ENCODE assay signal across 9 mouse cellular contexts in genomic region chr9:27739287-27739686, GRCm38 (mm10). TPM values are rescaled to one million over a fixed set of nuclear protein-coding genes. Genes with fewer than 3 reads are reported as not detected.
A peak's percentile ranks its signal among the peaks of the same experiment; 100 is the strongest.
DNase-seq lines count a peak whose midpoint lies in the region; ATAC-seq and TF ChIP-seq lines count a peak whose summit lies in the region.
"Had no signal": no experiment of that assay in that cellular context is flagged by ENCODE, and none has a peak within 500 bp of the region (broad histone marks: within the 10 kb centered on the region; RNA-seq: fewer than 3 reads in every experiment).

No protein-coding gene starts in this region.

- H3K9me3 ChIP-seq in forebrain, embryonic 14.5 days (replicated peaks; ENCODE audit: control insufficient read depth, low read length) = no peaks in the 10 kb centered on the region
- no peaks in the 10 kb centered on the region for H3K9me3 ChIP-seq in forebrain, embryonic 13.5 days (replicated peaks)
- H3K9me3 ChIP-seq in liver, embryonic 12.5 days (replicated peaks) = no peaks in the 10 kb centered on the region
- H3K9me3 ChIP-seq: heart, embryonic 15.5 days had no signal

- DNase-seq in forebrain, embryonic 14.5 days (ENCODE audit: low spot score) = peak; percentile 15
- peak; percentile 21 for DNase-seq in liver, adult 2 months (ENCODE audit: extremely low read depth, low read depth, low spot score)
- DNase-seq in brain, embryonic 14.5 days (ENCODE audit: low read depth) = peak; percentile 29
- peak; percentile 65 for DNase-seq in kidney, postnatal 10 days
- peak; percentile 28 for DNase-seq in testis, postnatal 14 days (ENCODE audit: low spot score)
- DNase-seq in urinary bladder, adult 18-20 months (ENCODE audit: low spot score in 2 of 2) = no peak

- H3K4me2 ChIP-seq in forebrain, embryonic 14.5 days (ENCODE audit: low read length) = no peak overlapping the region
- H3K4me2 ChIP-seq in forebrain, embryonic 13.5 days = no peak overlapping the region
- H3K4me2 ChIP-seq in liver, embryonic 12.5 days = no peak overlapping the region
- H3K4me2 ChIP-seq: heart, embryonic 15.5 days had no signal

- no peak overlapping the region for H3K9ac ChIP-seq in forebrain, embryonic 14.5 days (ENCODE audit: low read length)
- no peak overlapping the region for H3K9ac ChIP-seq in forebrain, embryonic 13.5 days
- no peak overlapping the region for H3K9ac ChIP-seq in liver, adult 2 months (ENCODE audit: low read depth, low read length)
- no peak overlapping the region for H3K9ac ChIP-seq in liver, embryonic 12.5 days
- H3K9ac ChIP-seq: heart, embryonic 15.5 days had no signal

- no peaks in the 10 kb centered on the region for H3K36me3 ChIP-seq in forebrain, embryonic 14.5 days (ENCODE audit: control insufficient read depth, insufficient read depth, low read length)
- no peaks in the 10 kb centered on the region for H3K36me3 ChIP-seq in forebrain, embryonic 13.5 days (ENCODE audit: poor library complexity, severe bottlenecking)
- no peaks in the 10 kb centered on the region for H3K36me3 ChIP-seq in liver, adult 2 months (ENCODE audit: control insufficient read depth, insufficient read depth, low read length)
- H3K36me3 ChIP-seq in liver, embryonic 12.5 days = no peaks in the 10 kb centered on the region
- H3K36me3 ChIP-seq: heart, embryonic 15.5 days had no signal

- no peak overlapping the region for H3K4me3 ChIP-seq in forebrain, embryonic 14.5 days (ENCODE audit: low read depth, low read length)
- H3K4me3 ChIP-seq in forebrain, embryonic 13.5 days = no peak overlapping the region
- no peak overlapping the region for H3K4me3 ChIP-seq in liver, adult 2 months (ENCODE audit: insufficient read depth, low read depth, low read length)
- H3K4me3 ChIP-seq in liver, embryonic 12.5 days = no peak overlapping the region
- H3K4me3 ChIP-seq: heart, embryonic 15.5 days had no signal

- no peak for TF ChIP-seq POLR2A in liver, adult 2 months (IDR thresholded peaks at IDR 0.05; ENCODE audit: extremely low read depth, insufficient read depth, low read length)
- TF ChIP-seq POLR2A in brain, embryonic 14.5 days (IDR thresholded peaks at IDR 0.05; ENCODE audit: borderline replicate concordance, extremely low read depth, insufficient read depth, insufficient read length, poor library complexity, severe bottlenecking) = no peak

- H3K27ac ChIP-seq in forebrain, embryonic 14.5 days (ENCODE audit: low read depth, low read length) = no peak overlapping the region
- H3K27ac ChIP-seq in forebrain, embryonic 13.5 days = no peak overlapping the region
- H3K27ac ChIP-seq in liver, adult 2 months (replicated peaks; ENCODE audit: insufficient read depth, low read depth, low read length) = no peak overlapping the region
- H3K27ac ChIP-seq in liver, embryonic 12.5 days = no peak overlapping the region
- H3K27ac ChIP-seq: heart, embryonic 15.5 days had no signal

- no peaks in the 10 kb centered on the region for H3K4me1 ChIP-seq in forebrain, embryonic 14.5 days (ENCODE audit: control insufficient read depth, insufficient read depth, low read length)
- H3K4me1 ChIP-seq in forebrain, embryonic 13.5 days = no peaks in the 10 kb centered on the region
- no peaks in the 10 kb centered on the region for H3K4me1 ChIP-seq in liver, adult 2 months (ENCODE audit: control insufficient read depth, insufficient read depth, low read length)
- H3K4me1 ChIP-seq in liver, embryonic 12.5 days = no peaks in the 10 kb centered on the region
- H3K4me1 ChIP-seq: heart, embryonic 15.5 days had no signal

- TF ChIP-seq CTCF in liver, adult 2 months (IDR thresholded peaks at IDR 0.05; ENCODE audit: low read depth, low read length) = 0 out of 2 replicates have a peak, but pooled peaks have one; percentile 12
- TF ChIP-seq CTCF in brain, embryonic 14.5 days (IDR thresholded peaks at IDR 0.05; ENCODE audit: borderline replicate concordance, extremely low read depth, insufficient read depth, insufficient read length) = peak; percentile 49; the same call in 1 of the 2 replicates

- H3K79me2 ChIP-seq in liver, adult 2 months (ENCODE audit: control insufficient read depth, insufficient read depth, low read length) = no peaks in the 10 kb centered on the region

- WGBS in forebrain, embryonic 14.5 days = 21% methylated on average over 3 of the region's 3 CpGs
- WGBS in forebrain, embryonic 13.5 days = 24% methylated on average over 3 of the region's 3 CpGs
- WGBS in liver, adult 2 months = 18% methylated on average over 3 of the region's 3 CpGs
- WGBS in liver, embryonic 12.5 days (ENCODE audit: insufficient replicate concordance) = 25% methylated on average over 3 of the region's 3 CpGs

- H3K27me3 ChIP-seq in forebrain, embryonic 14.5 days (replicated peaks; ENCODE audit: control insufficient read depth, insufficient read depth, low read length) = no peaks in the 10 kb centered on the region
- H3K27me3 ChIP-seq in forebrain, embryonic 13.5 days = no peaks in the 10 kb centered on the region
- no peaks in the 10 kb centered on the region; the same call in 1 of the 2 replicates for H3K27me3 ChIP-seq in liver, adult 2 months (ENCODE audit: control insufficient read depth, insufficient read depth, low read length)
- H3K27me3 ChIP-seq in liver, embryonic 12.5 days (replicated peaks) = no peaks in the 10 kb centered on the region
- H3K27me3 ChIP-seq: heart, embryonic 15.5 days had no signal

- ATAC-seq in forebrain, embryonic 14.5 days = no peak
- ATAC-seq in forebrain, embryonic 13.5 days = no peak
- no peak for ATAC-seq in liver, embryonic 12.5 days

RNA-seq across cellular contexts. Expression of gene Opcml, which starts 51.3 kb away (rescaled TPM):
- 13.3 and 27.6 TPM in 2 replicates for polyA plus RNA-seq in forebrain, embryonic 14.5 days (2014; fragmentation: Nextera tagmentation; extraction: Ambion mirVana)
- polyA plus RNA-seq in forebrain, embryonic 13.5 days (2015; fragmentation: Nextera tagmentation; extraction: Ambion mirVana) = 14.1 and 15.9 TPM in 2 replicates
- under 0.01 and 0.07 TPM in 2 replicates for total RNA-seq in liver, adult 2 months (2014; rRNA removed)
- polyA plus RNA-seq in liver, adult 2 months (2012; rRNA removed) = not detected in 2 replicates
- polyA plus RNA-seq in liver, embryonic 12.5 days (2016; fragmentation: Nextera tagmentation; extraction: Ambion mirVana) = 0.23 and 0.28 TPM in 2 replicates
- polyA plus RNA-seq in brain, embryonic 14.5 days (2012; rRNA removed) = 13.0 and 22.0 TPM in 2 replicates

Comparison
In these comparisons a context has a peak if more than half of its experiments do, and no peak if none do; other contexts are left out.
1. DNase-seq: peak in forebrain, embryonic 14.5 days (single experiment), liver, adult 2 months (single experiment), brain, embryonic 14.5 days (single experiment), kidney, postnatal 10 days (single experiment) and testis, postnatal 14 days (single experiment); none in urinary bladder, adult 18-20 months (0 of 2).
2. RNA of gene Opcml, which starts 51.3 kb away (polyA plus RNA-seq): 13.0 to 22.0 TPM in brain, embryonic 14.5 days, 14.1 to 15.9 TPM in forebrain, embryonic 13.5 days and 13.3 to 27.6 TPM in forebrain, embryonic 14.5 days; 0.23 to 0.28 TPM in liver, embryonic 12.5 days and not detected in liver, adult 2 months; every median in the first group is over 10 times any median in the second.